Mouse (Mus musculus) cerebellum, adult 2 months (tissue): Measurements from ENCODE around the gene Zyg11b. TPM values are rescaled to one million over a fixed set of nuclear protein-coding genes. Genes with fewer than 3 reads are reported as not detected.

Source experiments
- DNase-seq, 2 experiments: peaks; one replicate each; pipeline ENCODE4 v3.0.0; 2021
- H3K27ac ChIP-seq: fragments of 200-500 bp; 2 replicates; pipeline ENCODE4 v1.5.1; 2012; ENCODE audit warnings: low read length, control low read depth, inconsistent platforms; ENCODE audit not compliant: insufficient read depth
- H3K27me3 ChIP-seq: fragments of 200-500 bp; 2 replicates; pipeline ENCODE4 v1.6.1; 2012; ENCODE audit warnings: inconsistent platforms, mild to moderate bottlenecking, low read length, moderate library complexity; ENCODE audit not compliant: control insufficient read depth, insufficient read depth
- H3K4me1 ChIP-seq: fragments of 200-500 bp; 2 replicates; pipeline ENCODE4 v1.6.1; 2011; ENCODE audit warnings: low read length; ENCODE audit not compliant: control insufficient read depth, insufficient read depth
- H3K4me3 ChIP-seq: fragments of 200-500 bp; replicated peaks from 2 replicates; pipeline ENCODE3; 2011; ENCODE audit warnings: mild to moderate bottlenecking, low read depth, low read length, control low read depth; ENCODE audit not compliant: insufficient read depth
- CTCF ChIP-seq: fragments of 200-500 bp; IDR thresholded peaks from 2 replicates; pipeline ENCODE4 v1.5.1; 2011; ENCODE audit warnings: low read depth, mild to moderate bottlenecking, control low read depth, low read length, moderate library complexity, borderline replicate concordance; ENCODE audit not compliant: insufficient read depth
- POLR2A ChIP-seq: fragments of 200-500 bp; IDR thresholded peaks from 2 replicates; pipeline ENCODE4 v1.6.1; 2011; ENCODE audit warnings: low read length, control low read depth, borderline replicate concordance; ENCODE audit not compliant: insufficient read depth
- WGBS: fragments of 180-500 bp; shearing (Covaris S2); methylation state at CpG from one replicate; pipeline ENCODE4 v1.1.7; 2018; 5-methylcytosine and 5-hydroxymethylcytosine counted together
- polyA plus RNA-seq: library from polyadenylated mRNA; depleted of rRNA; stranded (reverse); fragments of >200 nt; gene quantifications from 2 replicates; pipeline ENCODE4 v1.2.3, GENCODE M21; 2012

Gene Zyg11b
- polyA plus RNA-seq, 1 experiment: 39.4 TPM

DNA sequence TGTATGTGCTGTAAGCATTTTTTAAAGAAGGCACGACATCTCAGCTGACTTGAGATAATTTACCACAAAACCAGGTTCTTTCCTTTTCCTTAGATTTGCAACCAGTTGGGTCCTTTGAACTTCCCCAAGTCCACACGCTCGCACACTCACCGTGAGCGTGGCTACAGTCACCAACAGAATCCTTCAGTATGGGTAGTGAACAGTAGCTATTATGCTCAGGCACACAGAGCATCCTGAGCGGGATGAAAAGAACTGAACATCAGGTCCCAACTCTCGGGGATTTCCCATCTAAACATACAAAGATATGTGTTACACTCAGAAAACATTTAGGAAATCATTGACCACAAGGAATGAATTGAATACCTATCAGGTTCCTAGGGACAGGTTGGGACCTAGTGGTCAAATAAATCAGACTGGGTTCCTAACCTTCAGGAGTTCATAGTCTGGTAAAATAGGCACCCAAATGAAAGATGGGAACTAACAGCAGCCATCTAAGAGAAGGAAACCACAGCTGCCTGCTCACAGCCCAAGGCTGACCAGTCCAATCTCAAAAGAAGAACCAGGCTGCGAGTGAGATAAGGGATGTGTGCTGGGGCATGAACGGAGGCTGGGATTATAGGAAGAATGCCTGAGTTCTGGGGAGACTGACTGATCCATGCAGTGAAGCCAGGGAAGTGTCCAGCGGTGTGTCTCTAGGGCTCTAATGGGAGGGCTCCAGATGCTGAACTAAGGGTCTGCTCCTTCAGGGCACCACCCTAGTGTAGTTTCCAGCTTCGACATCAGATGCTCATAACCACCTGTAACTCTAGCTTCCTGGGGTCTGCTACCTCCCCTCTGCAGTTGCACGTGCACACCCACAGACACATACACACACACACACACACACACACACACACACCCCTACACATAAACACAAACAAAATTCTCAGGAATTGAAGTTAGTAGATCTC lies 17.0 kb upstream of the Zyg11b start:
- no peaks in the 10 kb centered on the region for H3K27me3 ChIP-seq
- H3K4me3 ChIP-seq: no peak overlapping the region
- DNase-seq: no peak
- no peak overlapping the region for H3K27ac ChIP-seq
- H3K4me1 ChIP-seq: no peaks in the 10 kb centered on the region
- TF ChIP-seq CTCF: no peak
- no peak for TF ChIP-seq POLR2A
- 83% methylated on average over 12 of the region's 12 CpGs for WGBS

DNA sequence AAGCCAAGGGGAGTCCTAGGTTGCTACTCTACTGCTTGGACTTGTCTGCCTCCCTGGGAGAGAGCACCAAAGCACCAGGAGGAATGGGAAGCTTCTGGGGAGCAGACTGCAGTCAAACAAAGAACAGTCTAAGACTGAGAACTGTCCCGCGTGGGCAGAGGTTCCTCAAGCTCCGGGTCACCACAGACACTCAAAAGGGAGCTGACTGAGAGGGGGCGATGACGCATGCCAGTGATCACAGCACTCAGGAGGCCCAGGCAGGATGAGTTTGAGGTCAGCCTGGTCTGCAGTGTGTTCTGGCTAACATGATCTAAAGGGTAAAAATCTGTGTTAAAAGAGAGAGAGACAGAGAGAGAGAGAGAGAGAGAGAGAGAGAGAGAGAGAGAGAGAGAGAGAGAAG lies 13.1 kb upstream of the Zyg11b start:
- no peak overlapping the region for H3K27ac ChIP-seq
- no peak overlapping the region for H3K4me3 ChIP-seq
- TF ChIP-seq POLR2A: no peak
- TF ChIP-seq CTCF: no peak
- H3K4me1 ChIP-seq: no peaks in the 10 kb centered on the region
- no peaks in the 10 kb centered on the region for H3K27me3 ChIP-seq
- no peak for DNase-seq
- WGBS: 35% methylated on average over 5 of the region's 5 CpGs

DNA sequence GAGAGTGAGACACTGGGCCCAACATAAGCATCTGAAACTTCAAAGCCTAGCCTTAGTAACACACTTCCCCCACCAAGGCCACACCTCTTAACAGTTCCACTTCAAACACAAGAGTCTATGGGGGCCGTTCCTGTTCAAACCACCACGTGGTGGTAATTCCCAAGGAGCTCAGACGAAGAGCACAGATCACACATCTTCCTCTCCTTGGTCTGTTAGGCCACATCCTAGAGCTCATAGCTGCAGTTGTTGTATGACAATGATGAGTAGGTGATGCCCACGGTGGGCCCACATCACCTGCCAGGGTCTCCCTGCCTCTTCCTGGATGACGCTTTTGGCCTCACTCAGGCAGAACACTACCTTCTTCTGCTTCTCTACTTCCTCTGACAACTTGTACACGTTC lies 9.8 kb upstream of the Zyg11b start:
- TF ChIP-seq CTCF: no peak
- Histone ChIP-seq H3K4me3 (no peak overlapping the region), H3K27ac (no peak overlapping the region), H3K4me1 (no peaks in the 10 kb centered on the region), H3K27me3 (no peaks in the 10 kb centered on the region)
- DNase-seq: no peak
- 78% methylated on average over 6 of the region's 6 CpGs for WGBS

DNA sequence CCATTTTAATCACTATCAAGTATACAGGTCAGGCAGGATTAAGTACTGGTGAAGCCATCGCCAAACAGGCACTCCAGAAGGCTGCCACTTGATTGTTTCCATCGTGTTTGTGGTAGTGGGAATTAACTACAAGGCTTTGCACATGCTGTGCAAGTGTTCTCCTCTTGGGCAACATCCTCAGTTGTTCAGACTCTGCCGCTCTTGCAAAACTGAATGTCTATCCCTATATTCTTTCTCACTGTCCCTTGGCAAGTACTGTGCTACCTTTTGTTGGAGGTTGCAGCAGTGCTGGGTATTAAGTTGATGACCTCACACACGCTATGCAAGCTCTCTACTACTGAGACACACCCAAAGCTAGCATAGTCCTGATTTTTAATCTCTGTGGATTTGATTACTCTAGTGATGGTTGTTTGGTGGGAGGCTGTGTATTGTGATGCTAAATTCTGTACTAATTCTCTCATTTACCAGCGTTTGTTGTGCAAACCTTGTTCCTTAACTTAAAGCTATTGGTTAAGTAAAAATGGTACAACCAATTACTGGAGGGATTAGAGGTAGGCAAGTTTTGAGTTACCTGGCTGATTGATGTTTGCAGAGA lies 1.5 kb upstream of the Zyg11b start:
- no peak for DNase-seq
- WGBS: 81% methylated on average over 5 of the region's 5 CpGs
- no peak for TF ChIP-seq CTCF
- no peak for TF ChIP-seq POLR2A

DNA sequence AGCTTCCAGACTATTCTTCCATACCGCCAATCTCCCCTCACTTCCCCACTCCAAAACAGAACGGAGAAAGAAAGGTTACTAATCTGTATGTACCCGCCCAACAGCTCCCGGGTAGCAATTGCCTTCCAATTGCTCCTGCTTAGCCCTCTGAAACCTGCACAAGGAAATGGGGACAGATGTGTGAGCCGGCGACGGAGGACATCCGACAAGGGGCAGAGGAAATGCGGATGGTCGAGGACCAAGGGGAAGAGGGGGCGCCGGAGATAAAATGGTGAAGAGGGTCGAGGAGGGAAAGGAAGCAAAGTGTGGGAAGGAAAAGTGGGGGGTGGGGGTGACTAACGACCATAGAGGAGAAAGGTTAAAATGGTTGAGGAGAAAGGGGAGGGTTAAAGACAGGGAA lies 630 bp downstream of the Zyg11b start:
- Histone ChIP-seq H3K27ac (peak overlapping the region; percentile 30), H3K4me1 (peaks cover 9% of the 10 kb centered on the region; the same call in 1 of the 2 replicates), H3K27me3 (no peaks in the 10 kb centered on the region), H3K4me3 (peak overlapping the region; percentile 93)
- no peak for DNase-seq
- no peak for TF ChIP-seq POLR2A
- WGBS: 1% methylated on average over 14 of the region's 14 CpGs

More for the DNA sequence above, 1.5 kb upstream of the Zyg11b start:
- no peaks in the 10 kb centered on the region for H3K27me3 ChIP-seq
- peaks cover 9% of the 10 kb centered on the region; the same call in 1 of the 2 replicates for H3K4me1 ChIP-seq
- H3K4me3 ChIP-seq: no peak overlapping the region
- no peak overlapping the region for H3K27ac ChIP-seq

DNA sequence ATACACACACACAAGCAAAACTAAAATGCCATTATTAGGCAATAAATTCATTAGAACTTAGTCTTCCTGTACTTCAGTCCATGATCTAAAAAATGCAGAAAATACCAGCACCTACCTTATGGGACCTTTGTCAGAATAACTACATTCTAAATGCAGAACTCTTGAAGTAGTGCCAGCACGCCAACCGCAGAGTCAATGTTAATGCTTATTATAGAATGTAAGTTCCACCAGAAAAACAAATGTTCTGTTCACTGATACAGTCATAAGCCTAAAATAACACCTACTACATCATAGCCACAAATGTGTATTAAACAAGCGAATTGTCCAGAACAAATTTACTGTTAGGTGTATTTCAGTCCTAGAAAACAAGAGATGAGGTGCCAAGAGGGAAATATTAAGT lies 23.9 kb downstream of the Zyg11b start:
- DNase-seq: peak in 1 of 2 experiments; percentile 34
- no peaks in the 10 kb centered on the region for H3K27me3 ChIP-seq
- TF ChIP-seq POLR2A (no peak), CTCF (no peak)
- H3K4me3 ChIP-seq: no peak overlapping the region
- H3K4me1 ChIP-seq: peaks cover 6% of the 10 kb centered on the region
- no peak overlapping the region for H3K27ac ChIP-seq
- 62% methylated on average over 3 of the region's 3 CpGs for WGBS

DNA sequence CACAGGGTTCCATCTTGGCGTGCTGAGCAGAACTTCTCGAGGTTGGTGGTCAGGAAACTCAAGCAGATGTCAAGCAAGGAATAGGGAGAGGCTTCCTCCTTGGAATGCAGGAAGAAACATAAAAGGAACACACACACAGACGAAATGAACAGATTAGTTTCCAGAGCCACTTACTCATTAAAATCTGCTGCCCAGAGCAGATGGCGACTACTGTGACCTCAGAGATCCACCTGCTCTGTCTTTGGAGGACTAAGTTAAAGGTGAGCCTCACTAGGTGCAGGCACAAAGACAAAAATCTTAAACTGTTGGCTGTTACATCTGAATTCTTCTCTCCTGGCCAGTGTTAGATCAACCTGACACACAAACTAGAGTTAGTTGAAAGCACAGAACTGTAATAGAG lies 28.6 kb downstream of the Zyg11b start:
- TF ChIP-seq CTCF: no peak
- TF ChIP-seq POLR2A: no peak
- no peak overlapping the region for H3K4me3 ChIP-seq
- peak; percentile 41 to 75 for DNase-seq
- H3K27ac ChIP-seq: 0 out of 2 replicates have a peak overlapping the region, but pooled peaks have one; percentile 29
- H3K4me1 ChIP-seq: peaks cover 4% of the 10 kb centered on the region
- WGBS: 9% methylated on average over 4 of the region's 4 CpGs
- no peaks in the 10 kb centered on the region for H3K27me3 ChIP-seq

DNA sequence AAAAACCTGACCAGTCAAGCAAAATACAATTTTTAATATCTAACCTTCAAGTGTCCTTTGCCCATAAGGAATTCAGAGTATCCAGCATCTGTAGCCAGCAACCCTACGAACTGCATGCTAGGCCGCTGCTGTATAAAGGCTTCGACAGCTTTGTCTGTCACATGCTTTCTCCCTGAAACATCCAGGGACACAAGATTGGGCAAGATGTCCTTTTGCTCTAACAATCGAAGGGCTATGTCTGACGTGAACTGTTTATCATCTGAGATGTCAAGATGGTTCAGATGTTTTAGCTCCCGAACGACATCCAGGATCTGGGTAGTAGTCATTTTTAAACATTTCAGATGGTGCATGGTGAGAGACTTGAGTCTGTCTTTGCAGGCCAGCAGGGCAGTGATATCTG lies 35.1 kb downstream of the Zyg11b start:
- TF ChIP-seq POLR2A: no peak
- TF ChIP-seq CTCF: no peak
- Histone ChIP-seq H3K4me3 (no peak overlapping the region), H3K27ac (no peak overlapping the region), H3K4me1 (no peaks in the 10 kb centered on the region), H3K27me3 (no peaks in the 10 kb centered on the region)
- no peak for DNase-seq
- WGBS: 95% methylated on average over 7 of the region's 7 CpGs

DNA sequence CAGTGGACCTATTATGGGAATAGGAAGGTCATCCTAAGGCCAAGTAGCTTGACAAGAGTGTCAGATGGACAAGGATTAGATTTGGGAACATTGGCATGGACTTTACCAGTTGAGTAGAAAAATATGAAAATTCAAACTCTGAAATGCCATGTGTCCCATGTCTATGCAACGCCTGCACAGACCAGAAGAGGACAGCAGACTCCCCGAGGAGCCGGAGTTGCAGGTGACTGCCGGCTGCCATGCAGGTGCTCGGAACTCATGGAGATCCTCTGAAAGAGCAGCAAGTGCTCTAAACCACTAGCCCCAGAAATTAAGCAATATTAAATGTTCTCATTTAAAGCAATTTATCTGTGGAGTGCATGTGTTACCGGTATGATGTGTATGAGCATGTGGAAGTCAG lies 47.6 kb downstream of the Zyg11b start:
- TF ChIP-seq POLR2A (no peak), CTCF (peak; percentile 23; the same call in 1 of the 2 replicates)
- no peak for DNase-seq
- no peaks in the 10 kb centered on the region for H3K4me1 ChIP-seq
- no peaks in the 10 kb centered on the region for H3K27me3 ChIP-seq
- H3K27ac ChIP-seq: no peak overlapping the region
- H3K4me3 ChIP-seq: no peak overlapping the region
- WGBS: 87% methylated on average over 6 of the region's 6 CpGs
